ENCODE assay signal across 23 mouse cellular contexts in the genomic region with DNA sequence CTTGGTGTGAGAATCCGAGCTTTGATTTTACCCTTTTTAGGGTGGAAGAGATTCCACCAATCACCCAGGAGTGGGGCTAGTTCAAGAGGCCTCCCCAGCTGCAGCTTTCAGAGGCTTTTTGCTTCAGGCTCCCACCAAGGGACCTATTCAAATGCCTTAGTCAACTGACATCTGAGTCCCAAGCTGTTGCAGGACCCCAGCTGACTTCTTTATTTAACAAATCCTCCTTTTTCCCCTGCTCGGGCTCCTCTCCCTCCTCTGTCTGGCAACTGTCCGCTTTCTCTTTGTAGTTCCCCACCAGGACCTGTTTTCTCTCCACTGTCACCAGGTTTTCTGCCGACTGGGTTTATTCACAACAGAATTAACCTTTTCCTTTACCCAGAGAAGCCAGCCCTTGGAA. TPM values are rescaled to one million over a fixed set of nuclear protein-coding genes. Genes with fewer than 3 reads are reported as not detected.
DNase-seq lines count a peak whose midpoint lies in the region; ATAC-seq and TF ChIP-seq lines count a peak whose summit lies in the region.
"Had no signal": no experiment of that assay in that cellular context is flagged by ENCODE, and none has a peak within 500 bp of the region (broad histone marks: within the 10 kb centered on the region; RNA-seq: fewer than 3 reads in every experiment).

No protein-coding gene starts in this region.

- WGBS in forebrain, embryonic 10.5 days = 3% methylated on average over 4 of the region's 4 CpGs
- WGBS in forebrain, embryonic 13.5 days = 3% methylated on average over 4 of the region's 4 CpGs
- 5% methylated on average over 4 of the region's 4 CpGs for WGBS in embryonic facial prominence, embryonic 11.5 days
- WGBS in midbrain, embryonic 11.5 days = 3% methylated on average over 4 of the region's 4 CpGs

- DNase-seq in forebrain, embryonic 10.5 days (ENCODE audit: extremely low spot score, low spot score) = no peak
- peak; percentile 24 for DNase-seq in embryonic facial prominence, embryonic 11.5 days (ENCODE audit: low spot score)
- DNase-seq in midbrain, embryonic 11.5 days (ENCODE audit: low spot score, missing footprints) = peak; percentile 87
- no peak for DNase-seq in gastrocnemius, postnatal 10 days
- DNase-seq in lung, postnatal 4 days = no peak
- no peak for DNase-seq in left cerebral cortex, adult 2 months (ENCODE audit: extremely low spot score in 1 of 2, low spot score in 2 of 2)
- DNase-seq: adrenal gland, postnatal 36 days; gastrocnemius, postnatal 36 days; heart, postnatal 10 days; kidney, postnatal 10 days; lung, postnatal 36 days; thymus, postnatal 25 days had no signal

- TF ChIP-seq CTCF in E14TG2a.4 (conservative IDR thresholded peaks at IDR 0.05; ENCODE audit: low read length) = no peak
- TF ChIP-seq CTCF in left cerebral cortex, adult 2 months (IDR thresholded peaks at IDR 0.05) = no peak

- H3K4me1 ChIP-seq in forebrain, embryonic 10.5 days = peaks cover 19% of the 10 kb centered on the region
- H3K4me1 ChIP-seq in forebrain, embryonic 13.5 days = no peaks in the 10 kb centered on the region
- H3K4me1 ChIP-seq in E14TG2a.4 (replicated peaks; ENCODE audit: low read depth, low read length) = peaks cover 63% of the 10 kb centered on the region
- no peaks in the 10 kb centered on the region for H3K4me1 ChIP-seq in embryonic facial prominence, embryonic 11.5 days (ENCODE audit: control insufficient read depth, insufficient read depth, low read length)
- H3K4me1 ChIP-seq in midbrain, embryonic 11.5 days (ENCODE audit: control insufficient read depth, insufficient read depth, low read length) = peaks cover 2% of the 10 kb centered on the region; the same call in 1 of the 2 replicates

- no peaks in the 10 kb centered on the region for H3K36me3 ChIP-seq in forebrain, embryonic 10.5 days (replicated peaks)
- H3K36me3 ChIP-seq in forebrain, embryonic 13.5 days (ENCODE audit: poor library complexity, severe bottlenecking) = no peaks in the 10 kb centered on the region
- peaks cover 53% of the 10 kb centered on the region for H3K36me3 ChIP-seq in E14TG2a.4 (ENCODE audit: insufficient read depth, low read length)
- H3K36me3 ChIP-seq in embryonic facial prominence, embryonic 11.5 days (replicated peaks; ENCODE audit: control insufficient read depth, insufficient read depth, low read depth, low read length) = no peaks in the 10 kb centered on the region
- H3K36me3 ChIP-seq in midbrain, embryonic 11.5 days (ENCODE audit: control insufficient read depth, insufficient read depth, low read length) = no peaks in the 10 kb centered on the region
- H3K36me3 ChIP-seq: G1E had no signal

- no peaks in the 10 kb centered on the region for H3K9me3 ChIP-seq in forebrain, embryonic 10.5 days
- no peaks in the 10 kb centered on the region for H3K9me3 ChIP-seq in forebrain, embryonic 13.5 days (replicated peaks)
- H3K9me3 ChIP-seq in E14TG2a.4 (ENCODE audit: low read length) = no peaks in the 10 kb centered on the region
- no peaks in the 10 kb centered on the region for H3K9me3 ChIP-seq in embryonic facial prominence, embryonic 11.5 days (replicated peaks; ENCODE audit: control insufficient read depth, low read length)
- H3K9me3 ChIP-seq in midbrain, embryonic 11.5 days (ENCODE audit: control insufficient read depth, low read length) = no peaks in the 10 kb centered on the region
- H3K9me3 ChIP-seq: G1E had no signal

- 0 out of 2 replicates have a peak overlapping the region, but pooled peaks have one; percentile 21 for H3K27ac ChIP-seq in forebrain, embryonic 10.5 days
- no peak overlapping the region for H3K27ac ChIP-seq in forebrain, embryonic 13.5 days
- no peak overlapping the region for H3K27ac ChIP-seq in embryonic facial prominence, embryonic 11.5 days (replicated peaks; ENCODE audit: low read depth, low read length)
- H3K27ac ChIP-seq in midbrain, embryonic 11.5 days (ENCODE audit: low read depth, low read length) = peak overlapping the region; percentile 25; the same call in 1 of the 2 replicates
- no peak overlapping the region for H3K27ac ChIP-seq in left cerebral cortex, adult 2 months
- H3K27ac ChIP-seq: stomach, postnatal 0 days had no signal

- no peak overlapping the region for H3K9ac ChIP-seq in forebrain, embryonic 13.5 days
- no peak overlapping the region for H3K9ac ChIP-seq in embryonic facial prominence, embryonic 11.5 days (replicated peaks; ENCODE audit: low read length)
- H3K9ac ChIP-seq in midbrain, embryonic 11.5 days (ENCODE audit: low read length) = no peak overlapping the region

- H3K27me3 ChIP-seq in forebrain, embryonic 10.5 days (ENCODE audit: poor library complexity, severe bottlenecking) = no peaks in the 10 kb centered on the region
- no peaks in the 10 kb centered on the region for H3K27me3 ChIP-seq in forebrain, embryonic 13.5 days
- H3K27me3 ChIP-seq in E14TG2a.4 (ENCODE audit: insufficient read depth, low read length) = no peaks in the 10 kb centered on the region
- H3K27me3 ChIP-seq in embryonic facial prominence, embryonic 11.5 days (ENCODE audit: control insufficient read depth, insufficient read depth, low read length) = no peaks in the 10 kb centered on the region
- H3K27me3 ChIP-seq in midbrain, embryonic 11.5 days (ENCODE audit: control insufficient read depth, insufficient read depth, low read length) = no peaks in the 10 kb centered on the region

- intact Hi-C loops in left cerebral cortex, adult 2 months (cut with DNase I) = no loop called here

- no peak overlapping the region for H3K4me3 ChIP-seq in forebrain, embryonic 10.5 days
- no peak overlapping the region for H3K4me3 ChIP-seq in forebrain, embryonic 13.5 days
- peak overlapping the region; percentile 43 for H3K4me3 ChIP-seq in E14TG2a.4 (replicated peaks; ENCODE audit: low read length)
- no peak overlapping the region for H3K4me3 ChIP-seq in embryonic facial prominence, embryonic 11.5 days (ENCODE audit: low read depth, low read length)
- no peak overlapping the region for H3K4me3 ChIP-seq in midbrain, embryonic 11.5 days (ENCODE audit: low read depth, low read length)
- H3K4me3 ChIP-seq in left cerebral cortex, adult 2 months = no peak overlapping the region

- H3K4me2 ChIP-seq in forebrain, embryonic 13.5 days = no peak overlapping the region
- H3K4me2 ChIP-seq in embryonic facial prominence, embryonic 11.5 days (ENCODE audit: low read depth, low read length) = no peak overlapping the region
- 0 out of 2 replicates have a peak overlapping the region, but pooled peaks have one; percentile 11 for H3K4me2 ChIP-seq in midbrain, embryonic 11.5 days

- no peak for ATAC-seq in forebrain, embryonic 13.5 days
- no peak for ATAC-seq in embryonic facial prominence, embryonic 11.5 days (replicated peaks; ENCODE audit: insufficient number of reproducible peaks, low FRiP score, low TSS enrichment, low read depth)
- ATAC-seq in midbrain, embryonic 11.5 days (ENCODE audit: low FRiP score) = peak; percentile 45
- ATAC-seq: intestine, embryonic 16.5 days had no signal

RNA-seq across cellular contexts. Expression of a gene that starts 8.6 kb away (rescaled TPM):
- polyA plus RNA-seq in forebrain, embryonic 10.5 days (2016; fragmentation: Nextera tagmentation; extraction: Ambion mirVana) = 0.15 and 0.47 TPM in 2 replicates
- 0.18 and 0.23 TPM in 2 replicates for polyA plus RNA-seq in forebrain, embryonic 13.5 days (2015; fragmentation: Nextera tagmentation; extraction: Ambion mirVana)
- 0.13 and 0.14 TPM in 2 replicates for polyA plus RNA-seq in embryonic facial prominence, embryonic 11.5 days (2014; fragmentation: Nextera tagmentation; extraction: Ambion mirVana)
- 0.22 TPM in 1 of 2 replicates, not detected in the other for polyA plus RNA-seq in midbrain, embryonic 11.5 days (2014; fragmentation: Nextera tagmentation; extraction: Ambion mirVana)
- not detected for total RNA-seq in gastrocnemius, postnatal 10 days (2021)
- total RNA-seq in left cerebral cortex, adult 2 months (2021) = not detected
- total RNA-seq: adrenal gland, postnatal 36 days; common myeloid progenitor, adult 5-6 weeks; gastrocnemius, postnatal 36 days; heart, postnatal 10 days; layer of hippocampus, postnatal 10 days; left cerebral cortex, postnatal 36 days; neutrophil, adult 5-6 weeks had no signal
- polyA plus RNA-seq: G1E; liver, embryonic 16.5 days; spleen, adult 2 months had no signal

Comparison
In these comparisons a context has a peak if more than half of its experiments do, and no peak if none do; other contexts are left out.
1. H3K27ac ChIP-seq: peak in forebrain, embryonic 10.5 days (single experiment) and midbrain, embryonic 11.5 days (single experiment); none in forebrain, embryonic 13.5 days (single experiment), embryonic facial prominence, embryonic 11.5 days (single experiment) and left cerebral cortex, adult 2 months (single experiment).
2. DNase-seq: peak in embryonic facial prominence, embryonic 11.5 days (single experiment) and midbrain, embryonic 11.5 days (single experiment); none in forebrain, embryonic 10.5 days (single experiment), gastrocnemius, postnatal 10 days (single experiment), lung, postnatal 4 days (0 of 2) and left cerebral cortex, adult 2 months (0 of 2).